Mouse (Mus musculus) testis, adult 2 months (tissue): ENCODE measurements around the gene Olfml2a. TPM values are rescaled to one million over a fixed set of nuclear protein-coding genes. Genes with fewer than 3 reads are reported as not detected.

Experiments used
- H3K27ac ChIP-seq: fragments of 200-500 bp; 2 replicates; pipeline ENCODE4 v1.5.1; 2012; ENCODE audit warnings: low read depth, low read length; ENCODE audit not compliant: control insufficient read depth, insufficient read depth
- H3K27me3 ChIP-seq: fragments of 200-500 bp; 2 replicates; pipeline ENCODE4 v1.6.1; 2012; ENCODE audit warnings: mild to moderate bottlenecking, low read length, moderate library complexity; ENCODE audit not compliant: control insufficient read depth, insufficient read depth
- H3K36me3 ChIP-seq: fragments of 200-500 bp; 2 replicates; pipeline ENCODE4 v1.6.1; 2012; ENCODE audit warnings: mild to moderate bottlenecking, low read length; ENCODE audit not compliant: control insufficient read depth, insufficient read depth
- H3K4me1 ChIP-seq: fragments of 200-500 bp; 2 replicates; pipeline ENCODE4 v1.6.1; 2012; ENCODE audit warnings: low read length; ENCODE audit not compliant: control insufficient read depth, insufficient read depth
- H3K4me3 ChIP-seq: fragments of 200-500 bp; 2 replicates; pipeline ENCODE4 v1.5.1; 2012; ENCODE audit warnings: low read depth, mild to moderate bottlenecking, low read length, moderate library complexity, mixed read lengths; ENCODE audit not compliant: control insufficient read depth
- CTCF ChIP-seq: fragments of 200-500 bp; IDR thresholded peaks from 2 replicates; pipeline ENCODE4 v1.5.1; 2012; ENCODE audit warnings: low read depth, mild to moderate bottlenecking, inconsistent platforms, low read length, moderate library complexity; ENCODE audit not compliant: control insufficient read depth, insufficient read depth, insufficient replicate concordance
- POLR2A ChIP-seq: fragments of 200-500 bp; IDR thresholded peaks from 2 replicates; pipeline ENCODE4 v1.6.1; 2012; ENCODE audit warnings: low read depth, mild to moderate bottlenecking, inconsistent platforms, low read length, moderate library complexity; ENCODE audit not compliant: control insufficient read depth
- polyA plus RNA-seq: library from polyadenylated mRNA; depleted of rRNA; stranded (reverse); fragments of >200 nt; gene quantifications from 2 replicates; pipeline ENCODE4 v1.2.3, GENCODE M21; 2012; rRNA removed

The Olfml2a gene
- polyA plus RNA-seq: 1.3 and 1.6 TPM in 2 replicates

DNA sequence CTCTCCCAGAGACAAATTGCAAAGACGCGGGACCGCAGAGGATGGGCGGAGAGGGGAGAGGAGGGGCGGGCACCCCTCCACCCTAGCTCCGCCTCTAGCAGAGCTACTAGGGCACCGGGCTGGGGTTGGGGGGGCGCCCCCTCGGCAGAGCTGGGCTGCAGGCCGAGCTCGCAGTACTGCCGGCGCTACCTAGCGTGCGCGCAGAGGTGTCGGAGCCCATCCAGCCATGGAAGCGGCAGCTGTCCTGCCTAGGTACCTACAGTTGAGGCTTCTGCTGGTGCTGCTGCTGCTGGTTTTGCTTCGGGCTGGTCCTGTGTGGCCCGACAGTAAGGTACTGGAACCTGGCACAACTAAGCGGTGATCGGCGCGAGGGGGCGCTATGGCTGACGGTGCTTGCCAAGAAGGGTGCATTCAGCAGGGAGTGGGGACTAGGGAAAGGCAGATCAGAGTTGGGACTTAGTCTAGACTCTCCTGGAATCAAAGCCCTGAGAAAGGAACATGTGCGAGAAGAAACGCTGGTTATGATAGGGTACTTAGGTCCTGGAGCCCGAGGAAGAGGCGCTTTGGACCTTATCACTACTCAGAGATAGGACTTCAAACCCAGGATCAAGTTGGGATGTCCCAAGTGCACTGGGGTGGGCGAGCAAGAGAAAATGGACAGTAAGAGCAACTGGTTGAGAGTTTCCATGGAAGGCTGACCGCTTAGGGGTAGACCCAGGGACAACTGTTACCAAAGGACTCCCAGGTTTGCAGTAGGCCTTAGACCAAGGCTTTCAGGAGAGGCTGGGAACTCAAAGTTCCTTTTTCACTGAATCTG is at the start of gene Olfml2a:
Gene Olfml2a (plus strand): TSS at position 128 of the 817 bp plus-strand sequence.
- TF ChIP-seq CTCF (peak; percentile 57; the same call in 1 of the 2 replicates), POLR2A (no peak)
- Histone ChIP-seq H3K4me1 (peaks cover 15% of the 10 kb centered on the region), H3K4me3 (peak within 1 kb of the TSS; percentile 83), H3K27me3 (no peaks in the 10 kb centered on the region), H3K36me3 (no peaks in the 10 kb centered on the region), H3K27ac (no peak within 1 kb of the TSS)

DNA sequence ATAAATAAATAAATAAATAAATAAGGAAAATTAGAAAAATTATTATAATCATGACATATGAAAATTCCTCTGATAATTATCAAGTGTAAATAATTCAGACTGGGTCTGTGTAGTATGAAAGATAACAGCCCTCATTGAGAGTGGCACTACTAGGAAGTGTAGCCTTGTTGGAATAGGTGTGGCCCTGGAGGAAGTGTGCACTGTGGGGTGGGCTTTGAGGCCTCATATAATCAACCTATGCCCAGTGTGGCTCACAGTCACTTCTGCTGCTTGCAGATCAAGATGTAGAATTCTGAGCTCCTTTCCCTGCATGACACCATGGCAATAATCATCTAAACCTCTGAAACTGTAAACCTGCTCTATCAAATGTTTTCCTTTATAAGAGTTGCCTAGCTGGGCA is 28.9 kb upstream of the Olfml2a start:
- Histone ChIP-seq H3K27me3 (no peaks in the 10 kb centered on the region), H3K4me1 (no peaks in the 10 kb centered on the region), H3K36me3 (no peaks in the 10 kb centered on the region), H3K4me3 (no peak overlapping the region), H3K27ac (no peak overlapping the region)
- no peak for TF ChIP-seq CTCF
- no peak for TF ChIP-seq POLR2A

DNA sequence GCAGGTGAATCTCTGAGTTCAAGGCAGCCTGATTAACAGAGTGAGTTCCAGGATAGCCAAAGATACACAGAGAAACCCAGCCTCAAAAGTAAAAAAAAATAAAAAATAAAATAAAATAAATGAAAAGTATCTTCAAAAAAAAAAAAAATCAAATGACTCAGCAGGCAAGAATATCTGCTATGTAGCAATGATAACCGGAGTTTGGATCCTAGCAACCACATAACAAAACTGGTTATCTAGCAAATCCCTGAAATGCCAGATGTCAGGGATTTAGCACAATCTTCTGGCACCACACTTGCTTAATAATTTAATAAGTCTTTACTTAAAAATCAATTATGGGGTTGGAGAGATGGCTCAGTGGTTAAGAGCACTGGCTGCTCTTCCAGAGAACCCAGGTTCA is 27.5 kb upstream of the Olfml2a start:
- TF ChIP-seq CTCF (no peak), POLR2A (no peak)
- H3K27ac ChIP-seq: no peak overlapping the region
- no peaks in the 10 kb centered on the region for H3K36me3 ChIP-seq
- no peak overlapping the region for H3K4me3 ChIP-seq
- no peaks in the 10 kb centered on the region for H3K4me1 ChIP-seq
- H3K27me3 ChIP-seq: no peaks in the 10 kb centered on the region

DNA sequence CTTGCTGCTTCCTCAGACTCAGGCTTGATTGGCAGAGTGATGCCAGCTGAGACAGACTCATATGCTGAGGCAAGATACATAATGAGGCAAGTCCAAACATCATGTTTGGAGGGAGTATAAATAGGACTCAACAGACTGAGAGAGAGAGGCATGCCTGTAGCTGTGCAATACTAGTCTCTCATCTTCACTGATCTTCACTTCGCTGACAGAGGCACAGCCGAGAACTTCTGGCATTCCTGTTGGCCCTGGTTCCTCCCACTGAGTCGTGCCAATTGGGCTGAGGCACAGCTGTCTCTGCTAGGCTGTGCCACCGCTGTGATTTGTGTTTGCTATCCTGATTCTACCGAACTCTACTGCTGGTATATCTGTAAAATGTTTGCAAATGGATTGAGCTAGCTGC is 25.7 kb upstream of the Olfml2a start:
- no peaks in the 10 kb centered on the region for H3K27me3 ChIP-seq
- no peaks in the 10 kb centered on the region for H3K36me3 ChIP-seq
- no peak overlapping the region for H3K4me3 ChIP-seq
- no peak overlapping the region for H3K27ac ChIP-seq
- H3K4me1 ChIP-seq: no peaks in the 10 kb centered on the region
- no peak for TF ChIP-seq CTCF
- TF ChIP-seq POLR2A: no peak

DNA sequence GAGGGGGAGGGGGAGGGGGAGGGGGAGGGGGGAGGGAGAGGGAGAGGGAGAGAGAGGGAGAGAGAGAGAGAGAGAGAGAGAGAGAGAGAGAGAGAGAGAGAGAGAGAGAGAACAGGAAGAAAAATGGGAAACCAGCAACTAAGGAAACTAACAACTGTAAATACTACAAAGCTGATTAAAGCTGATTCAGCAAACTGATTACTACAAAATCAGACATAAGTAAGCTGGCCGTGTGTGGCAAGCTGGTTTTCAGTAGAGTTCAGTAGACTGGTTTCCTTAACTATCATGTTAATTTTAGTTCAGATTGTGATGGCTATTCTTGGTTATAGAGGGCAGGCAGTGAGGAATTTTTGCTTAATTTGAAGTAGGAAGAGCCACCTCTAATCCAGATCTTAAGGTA is 23.2 kb upstream of the Olfml2a start:
- Histone ChIP-seq H3K4me3 (no peak overlapping the region), H3K4me1 (no peaks in the 10 kb centered on the region), H3K27ac (no peak overlapping the region), H3K27me3 (no peaks in the 10 kb centered on the region), H3K36me3 (no peaks in the 10 kb centered on the region)
- TF ChIP-seq CTCF (no peak), POLR2A (no peak)

DNA sequence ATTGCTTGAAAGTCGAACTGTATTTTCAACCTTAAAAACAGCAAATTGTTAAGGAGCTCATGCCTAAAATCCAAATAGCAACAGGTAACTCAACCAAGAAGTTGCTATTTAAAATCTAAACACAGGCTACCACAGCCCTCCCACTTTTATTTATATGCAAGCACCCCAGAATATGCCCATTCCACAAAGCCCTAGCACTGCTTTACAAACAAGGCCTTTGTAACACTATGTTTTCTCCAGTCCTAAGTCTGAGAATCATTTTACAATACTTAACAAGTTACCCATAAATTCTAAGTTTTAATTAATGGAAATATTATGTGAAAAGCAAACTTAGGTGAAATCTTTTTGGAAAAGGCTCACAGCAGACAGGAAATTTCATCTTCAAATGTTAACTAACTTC is 17.3 kb upstream of the Olfml2a start:
- Histone ChIP-seq H3K4me1 (no peaks in the 10 kb centered on the region), H3K4me3 (no peak overlapping the region), H3K36me3 (no peaks in the 10 kb centered on the region), H3K27me3 (no peaks in the 10 kb centered on the region), H3K27ac (no peak overlapping the region)
- no peak for TF ChIP-seq CTCF
- no peak for TF ChIP-seq POLR2A

DNA sequence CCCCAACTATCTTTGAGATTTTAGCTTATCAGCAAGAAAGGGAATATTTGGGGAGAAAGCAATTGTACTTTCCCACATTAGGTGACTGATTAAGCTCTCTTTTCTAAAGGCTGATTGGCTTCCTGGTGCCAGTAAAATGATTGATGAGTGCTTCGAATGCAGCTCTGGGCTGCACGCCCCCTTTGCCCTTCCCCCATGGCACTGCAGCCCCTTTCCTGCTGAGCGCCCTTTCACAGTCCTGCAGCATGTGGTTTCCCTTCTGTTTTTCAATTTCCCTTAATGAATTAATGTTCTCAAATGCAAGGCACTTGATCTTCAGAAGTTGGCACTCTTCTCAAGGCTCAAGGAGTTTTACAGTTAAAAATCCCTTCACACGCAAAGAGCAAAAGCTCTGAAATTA is 16.8 kb upstream of the Olfml2a start:
- TF ChIP-seq POLR2A: no peak
- TF ChIP-seq CTCF: no peak
- no peaks in the 10 kb centered on the region for H3K27me3 ChIP-seq
- H3K27ac ChIP-seq: no peak overlapping the region
- no peak overlapping the region for H3K4me3 ChIP-seq
- no peaks in the 10 kb centered on the region for H3K4me1 ChIP-seq
- no peaks in the 10 kb centered on the region for H3K36me3 ChIP-seq
